Mouse (Mus musculus): Measurements from ENCODE around the gene Fchsd2. TPM values are rescaled to one million over a fixed set of nuclear protein-coding genes. Genes with fewer than 3 reads are reported as not detected.

Gene Fchsd2
- total RNA-seq (2014; rRNA removed) (39.1 and 43.0 TPM in 2 replicates), polyA plus RNA-seq (2012; rRNA removed) (4.5 and 8.9 TPM in 2 replicates)

- H3K79me2 ChIP-seq (ENCODE audit: control insufficient read depth, insufficient read depth, low read length), result no peaks in the 10 kb centered on the region
- no peak for DNase-seq (ENCODE audit: extremely low read depth, low read depth, low spot score)
- no peaks in the 10 kb centered on the region for H3K36me3 ChIP-seq (ENCODE audit: control insufficient read depth, insufficient read depth, low read length)
- H3K4me1 ChIP-seq (ENCODE audit: control insufficient read depth, insufficient read depth, low read length), result no peaks in the 10 kb centered on the region
- H3K27me3 ChIP-seq (ENCODE audit: control insufficient read depth, insufficient read depth, low read length), result no peaks in the 10 kb centered on the region
- WGBS, result 86% methylated on average over 7 of the region's 7 CpGs
- no peak within 1 kb of the TSS for H3K4me3 ChIP-seq (ENCODE audit: insufficient read depth, low read depth, low read length)
- no peak within 1 kb of the TSS for H3K9ac ChIP-seq (ENCODE audit: low read depth, low read length)
- TF ChIP-seq POLR2A (IDR thresholded peaks at IDR 0.05; ENCODE audit: extremely low read depth, insufficient read depth, low read length), result no peak
- TF ChIP-seq CTCF (IDR thresholded peaks at IDR 0.05; ENCODE audit: low read depth, low read length), result no peak
- no peak within 1 kb of the TSS for H3K27ac ChIP-seq (replicated peaks; ENCODE audit: insufficient read depth, low read depth, low read length)
Measured at GRCm38 (mm10) chr7:101092618-101093017, at the start of gene Fchsd2. Fchsd2 (plus strand) TSS chr7:101092863.

DNA sequence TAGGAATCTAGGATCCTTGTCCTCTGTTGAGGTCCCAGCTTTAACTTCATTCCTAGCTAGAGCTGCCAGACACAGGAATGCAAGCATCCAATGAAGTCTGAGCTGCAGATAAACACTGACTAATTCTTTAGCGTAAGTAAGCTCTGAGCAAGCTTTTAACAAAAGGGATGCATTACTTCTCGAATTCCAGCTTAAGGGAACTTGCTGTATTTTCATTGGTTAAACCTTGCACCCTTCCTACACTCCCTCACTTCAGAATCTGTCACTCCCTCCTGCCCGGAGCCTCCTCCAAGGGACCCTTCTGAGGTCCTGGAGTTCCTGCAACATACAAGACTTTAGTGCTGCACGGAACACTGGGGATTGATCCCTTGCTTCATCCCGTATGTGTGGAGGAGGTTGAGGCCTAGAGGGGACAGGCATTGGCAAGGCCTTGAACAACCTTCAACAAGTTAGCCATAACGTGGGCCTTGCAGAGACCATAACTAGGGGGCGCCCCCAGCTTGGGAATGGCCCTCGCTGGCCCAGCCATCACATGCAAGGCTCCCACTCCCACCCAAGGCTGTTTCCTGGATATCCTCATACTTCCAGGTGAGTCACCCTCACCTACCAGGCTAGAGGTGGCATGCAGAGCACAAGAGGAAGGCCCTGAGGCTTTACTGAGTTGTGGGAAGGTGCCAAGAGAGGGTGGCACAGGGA is 48.7 kb upstream of the Fchsd2 start:
- Histone ChIP-seq H3K27me3 (ENCODE audit: control insufficient read depth, insufficient read depth, low read length) (no peaks in the 10 kb centered on the region), H3K36me3 (ENCODE audit: control insufficient read depth, insufficient read depth, low read length) (no peaks in the 10 kb centered on the region), H3K4me1 (ENCODE audit: control insufficient read depth, insufficient read depth, low read length) (no peaks in the 10 kb centered on the region), H3K4me3 (ENCODE audit: insufficient read depth, low read depth, low read length) (no peak overlapping the region), H3K27ac (replicated peaks; ENCODE audit: insufficient read depth, low read depth, low read length) (no peak overlapping the region), H3K9ac (ENCODE audit: low read depth, low read length) (no peak overlapping the region), H3K79me2 (ENCODE audit: control insufficient read depth, insufficient read depth, low read length) (no peaks in the 10 kb centered on the region)
- no peak for DNase-seq (ENCODE audit: extremely low read depth, low read depth, low spot score)
- TF ChIP-seq POLR2A (IDR thresholded peaks at IDR 0.05; ENCODE audit: extremely low read depth, insufficient read depth, low read length) (no peak), CTCF (IDR thresholded peaks at IDR 0.05; ENCODE audit: low read depth, low read length) (no peak)
- WGBS, result 93% methylated on average over 8 of the region's 8 CpGs

DNA sequence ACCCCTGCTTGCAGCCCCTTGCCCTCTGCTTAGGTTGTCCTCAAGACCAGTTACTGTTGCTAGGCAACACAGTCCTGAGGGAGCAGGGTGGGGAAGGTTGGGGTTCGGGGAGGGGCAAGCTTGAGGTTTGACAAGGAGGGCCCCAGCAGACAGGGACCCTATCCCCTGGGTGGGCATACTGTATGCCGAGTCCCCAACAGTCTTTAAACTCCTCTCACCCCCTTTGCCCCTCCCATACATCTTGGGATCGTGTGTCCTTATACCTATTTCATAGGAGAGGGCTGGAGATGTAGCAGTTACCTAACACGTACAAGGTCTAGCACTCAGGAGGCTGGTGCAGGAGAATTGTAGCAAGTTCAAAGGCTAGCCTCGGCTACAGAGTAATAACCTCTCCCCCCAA is 44.4 kb upstream of the Fchsd2 start:
- no peaks in the 10 kb centered on the region for H3K27me3 ChIP-seq (ENCODE audit: control insufficient read depth, insufficient read depth, low read length)
- H3K79me2 ChIP-seq (ENCODE audit: control insufficient read depth, insufficient read depth, low read length), result no peaks in the 10 kb centered on the region
- TF ChIP-seq CTCF (IDR thresholded peaks at IDR 0.05; ENCODE audit: low read depth, low read length), result no peak
- TF ChIP-seq POLR2A (IDR thresholded peaks at IDR 0.05; ENCODE audit: extremely low read depth, insufficient read depth, low read length), result no peak
- H3K4me1 ChIP-seq (ENCODE audit: control insufficient read depth, insufficient read depth, low read length), result 0 out of 2 replicates have a peak, but pooled peaks cover 2% of the 10 kb centered on the region
- H3K27ac ChIP-seq (replicated peaks; ENCODE audit: insufficient read depth, low read depth, low read length), result no peak overlapping the region
- WGBS, result 91% methylated on average over 5 of the region's 5 CpGs
- DNase-seq (ENCODE audit: extremely low read depth, low read depth, low spot score), result no peak
- no peak overlapping the region for H3K4me3 ChIP-seq (ENCODE audit: insufficient read depth, low read depth, low read length)
- no peak overlapping the region for H3K9ac ChIP-seq (ENCODE audit: low read depth, low read length)
- H3K36me3 ChIP-seq (ENCODE audit: control insufficient read depth, insufficient read depth, low read length), result no peaks in the 10 kb centered on the region

DNA sequence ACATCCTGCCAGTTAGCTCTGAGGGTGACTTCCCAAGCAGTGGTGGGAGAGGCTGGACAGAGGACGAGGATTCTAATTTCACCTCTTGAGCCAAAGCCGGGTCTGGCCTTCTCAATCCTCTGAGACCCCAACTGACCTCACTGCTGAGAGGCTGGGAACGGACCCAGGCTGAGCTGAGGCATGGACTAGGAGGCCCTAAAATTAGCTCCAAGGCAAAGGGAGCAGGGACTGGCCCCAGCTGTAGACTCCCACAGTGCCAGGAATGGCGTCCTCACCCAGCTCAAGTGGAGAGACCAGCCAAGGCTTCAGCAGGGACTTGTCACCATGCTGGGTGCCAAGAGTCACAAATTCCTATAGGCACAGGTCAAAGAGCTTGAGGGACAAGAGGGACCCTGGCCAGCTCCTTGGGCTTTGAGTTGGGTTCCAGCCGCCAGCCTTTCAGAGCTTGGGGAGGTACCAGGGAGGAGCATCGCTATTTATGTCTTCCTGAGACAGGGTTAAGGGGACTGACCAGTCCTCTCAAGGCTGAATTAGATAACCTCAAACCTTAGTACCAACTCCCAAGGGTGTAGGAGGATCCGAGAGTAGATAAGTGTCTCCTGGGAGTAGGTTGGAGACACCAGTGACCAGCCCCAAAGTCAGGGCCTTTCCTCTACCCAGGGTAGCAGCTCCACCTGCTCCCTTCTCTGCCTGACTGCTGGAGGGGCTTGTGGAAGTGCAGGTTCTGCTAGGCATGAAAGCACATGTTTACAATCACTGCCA is 43.2 kb upstream of the Fchsd2 start:
- DNase-seq (ENCODE audit: extremely low read depth, low read depth, low spot score), result peak; percentile 22
- Histone ChIP-seq H3K36me3 (ENCODE audit: control insufficient read depth, insufficient read depth, low read length) (no peaks in the 10 kb centered on the region), H3K79me2 (ENCODE audit: control insufficient read depth, insufficient read depth, low read length) (no peaks in the 10 kb centered on the region), H3K9ac (ENCODE audit: low read depth, low read length) (no peak overlapping the region), H3K27ac (replicated peaks; ENCODE audit: insufficient read depth, low read depth, low read length) (no peak overlapping the region), H3K27me3 (ENCODE audit: control insufficient read depth, insufficient read depth, low read length) (no peaks in the 10 kb centered on the region), H3K4me1 (ENCODE audit: control insufficient read depth, insufficient read depth, low read length) (0 out of 2 replicates have a peak, but pooled peaks cover 2% of the 10 kb centered on the region), H3K4me3 (ENCODE audit: insufficient read depth, low read depth, low read length) (no peak overlapping the region)
- WGBS, result 85% methylated on average over 7 of the region's 7 CpGs
- TF ChIP-seq POLR2A (IDR thresholded peaks at IDR 0.05; ENCODE audit: extremely low read depth, insufficient read depth, low read length) (no peak), CTCF (IDR thresholded peaks at IDR 0.05; ENCODE audit: low read depth, low read length) (no peak)

GRCm38 (mm10) chr7:101050724-101051550 is 41.7 kb upstream of the Fchsd2 start:
- no peaks in the 10 kb centered on the region for H3K36me3 ChIP-seq (ENCODE audit: control insufficient read depth, insufficient read depth, low read length)
- H3K9ac ChIP-seq (ENCODE audit: low read depth, low read length), result no peak overlapping the region
- no peak for TF ChIP-seq CTCF (IDR thresholded peaks at IDR 0.05; ENCODE audit: low read depth, low read length)
- H3K4me1 ChIP-seq (ENCODE audit: control insufficient read depth, insufficient read depth, low read length), result 0 out of 2 replicates have a peak, but pooled peaks cover 2% of the 10 kb centered on the region
- no peak for DNase-seq (ENCODE audit: extremely low read depth, low read depth, low spot score)
- H3K79me2 ChIP-seq (ENCODE audit: control insufficient read depth, insufficient read depth, low read length), result no peaks in the 10 kb centered on the region
- H3K27me3 ChIP-seq (ENCODE audit: control insufficient read depth, insufficient read depth, low read length), result no peaks in the 10 kb centered on the region
- no peak overlapping the region for H3K27ac ChIP-seq (replicated peaks; ENCODE audit: insufficient read depth, low read depth, low read length)
- whole genome bisulfite sequencing, result 71% methylated on average over 13 of the region's 13 CpGs
- H3K4me3 ChIP-seq (ENCODE audit: insufficient read depth, low read depth, low read length), result no peak overlapping the region
